ENCODE assay signal across 14 mouse cellular contexts in genomic region chr19:47315917-47316265, GRCm38 (mm10).
A peak's percentile ranks its signal among the peaks of the same experiment; 100 is the strongest.
DNase-seq lines count a peak whose midpoint lies in the region; ATAC-seq and TF ChIP-seq lines count a peak whose summit lies in the region.
"Had no signal": no experiment of that assay in that cellular context is flagged by ENCODE, and none has a peak within 500 bp of the region (broad histone marks: within the 10 kb centered on the region; RNA-seq: fewer than 3 reads in every experiment).

No protein-coding gene starts in this region.

- H3K4me1 ChIP-seq in heart, embryonic 12.5 days (replicated peaks), result peaks cover 96% of the 10 kb centered on the region
- H3K4me1 ChIP-seq in kidney, postnatal 0 days (replicated peaks; ENCODE audit: insufficient read depth, low read length), result peaks cover 70% of the 10 kb centered on the region
- peaks cover 91% of the 10 kb centered on the region for H3K4me1 ChIP-seq in limb, embryonic 13.5 days

- no peaks in the 10 kb centered on the region for H3K27me3 ChIP-seq in heart, embryonic 12.5 days (replicated peaks)
- H3K27me3 ChIP-seq in kidney, postnatal 0 days (ENCODE audit: insufficient read depth, low read length), result no peaks in the 10 kb centered on the region
- no peaks in the 10 kb centered on the region for H3K27me3 ChIP-seq in limb, embryonic 13.5 days

- H3K4me2 ChIP-seq in heart, embryonic 12.5 days, result no peak overlapping the region
- H3K4me2 ChIP-seq in kidney, postnatal 0 days (ENCODE audit: low read length), result no peak overlapping the region
- H3K4me2 ChIP-seq in limb, embryonic 13.5 days (replicated peaks), result 0 out of 2 replicates have a peak overlapping the region, but pooled peaks have one; percentile 1
- H3K4me2 ChIP-seq: hindbrain, embryonic 13.5 days had no signal

- H3K4me3 ChIP-seq in heart, embryonic 12.5 days, result no peak overlapping the region
- no peak overlapping the region for H3K4me3 ChIP-seq in kidney, postnatal 0 days (replicated peaks; ENCODE audit: low read depth, low read length)
- H3K4me3 ChIP-seq in limb, embryonic 13.5 days, result no peak overlapping the region
- H3K4me3 ChIP-seq: hindbrain, embryonic 13.5 days had no signal

- peaks cover 12% of the 10 kb centered on the region for H3K36me3 ChIP-seq in heart, embryonic 12.5 days
- H3K36me3 ChIP-seq in kidney, postnatal 0 days (ENCODE audit: insufficient read depth, low read length), result 0 out of 2 replicates have a peak, but pooled peaks cover 3% of the 10 kb centered on the region
- H3K36me3 ChIP-seq in limb, embryonic 13.5 days, result peaks cover 14% of the 10 kb centered on the region
- H3K36me3 ChIP-seq: hindbrain, embryonic 13.5 days had no signal

- H3K27ac ChIP-seq in heart, embryonic 12.5 days (ENCODE audit: poor library complexity, severe bottlenecking), result peak overlapping the region; percentile 74; the same call in 1 of the 2 replicates
- H3K27ac ChIP-seq in kidney, postnatal 0 days, result peak overlapping the region; percentile 87; the same call in 1 of the 2 replicates
- peak overlapping the region; percentile 78; the same call in 1 of the 2 replicates for H3K27ac ChIP-seq in limb, embryonic 13.5 days
- H3K27ac ChIP-seq: hindbrain, embryonic 13.5 days; macrophage had no signal

- no peak for ATAC-seq in heart, embryonic 12.5 days (ENCODE audit: insufficient number of reproducible peaks, low FRiP score)
- no peak for ATAC-seq in kidney, postnatal 0 days (replicated peaks; ENCODE audit: low FRiP score, low read depth)
- no peak for ATAC-seq in limb, embryonic 13.5 days (ENCODE audit: low FRiP score, low read depth)

- H3K9me3 ChIP-seq in heart, embryonic 12.5 days (replicated peaks), result no peaks in the 10 kb centered on the region
- no peaks in the 10 kb centered on the region for H3K9me3 ChIP-seq in kidney, postnatal 0 days (replicated peaks; ENCODE audit: low read length)
- no peaks in the 10 kb centered on the region for H3K9me3 ChIP-seq in limb, embryonic 13.5 days
- H3K9me3 ChIP-seq: hindbrain, embryonic 13.5 days had no signal

- no peak for TF ChIP-seq CTCF in kidney, postnatal 0 days (IDR thresholded peaks at IDR 0.05; ENCODE audit: low read depth)

- no peak for DNase-seq in heart, postnatal 25 days (ENCODE audit: low spot score)
- DNase-seq in kidney, postnatal 0 days (ENCODE audit: low spot score), result no peak
- DNase-seq in kidney, postnatal 10 days, result no peak
- DNase-seq in adipocyte (ENCODE audit: low spot score), result peak; percentile 71
- DNase-seq in frontal cortex, postnatal 36 days (ENCODE audit: low spot score in 2 of 2), result no peak
- DNase-seq in testis, postnatal 10 days (ENCODE audit: low spot score), result no peak
- DNase-seq: cerebellum, adult 8-10 months; gastrocnemius, postnatal 10 days; kidney, adult 8-10 months; thymus, postnatal 25 days had no signal

- 15% methylated on average over 1 of the region's 1 CpGs for WGBS in heart, embryonic 12.5 days
- WGBS in kidney, postnatal 0 days, result 32% methylated on average over 1 of the region's 1 CpGs
- WGBS in limb, embryonic 13.5 days, result 14% methylated on average over 1 of the region's 1 CpGs

- H3K9ac ChIP-seq in heart, embryonic 12.5 days, result no peak overlapping the region
- no peak overlapping the region for H3K9ac ChIP-seq in kidney, postnatal 0 days (ENCODE audit: low read depth, low read length)
- no peak overlapping the region for H3K9ac ChIP-seq in limb, embryonic 13.5 days
- H3K9ac ChIP-seq: hindbrain, embryonic 13.5 days had no signal

- intact Hi-C loops in heart, postnatal 25 days (cut with DNase I), result loop anchor here (2.0 kb wide), 2 partner anchors 21 to 35 kb away; no protein-coding TSS in a partner anchor
